Mouse (Mus musculus) hindbrain, embryonic 10.5 days (tissue): ENCODE data around the gene Exog. TPM values are rescaled to one million over a fixed set of nuclear protein-coding genes. Genes with fewer than 3 reads are reported as not detected.

Experiments used
- DNase-seq: peaks from one replicate; pipeline ENCODE4 v3.0.0-alpha.2; 2017; ENCODE audit warnings: low spot score
- H3K27ac ChIP-seq: fragments of 300-500 bp; sonication (generic); 2 replicates; pipeline ENCODE4 v1.5.1; 2016; ENCODE audit warnings: mild to moderate bottlenecking, moderate library complexity
- H3K27me3 ChIP-seq: fragments of 300-500 bp; sonication (generic); 2 replicates; pipeline ENCODE4 v1.6.1; 2016; ENCODE audit warnings: mild to moderate bottlenecking; ENCODE audit not compliant: poor library complexity, insufficient read depth, severe bottlenecking
- H3K36me3 ChIP-seq: fragments of 300-500 bp; sonication (generic); 2 replicates; pipeline ENCODE4 v1.6.1; 2016; ENCODE audit warnings: mild to moderate bottlenecking, moderate library complexity
- H3K4me1 ChIP-seq: fragments of 300-500 bp; sonication (generic); replicated peaks from 2 replicates; pipeline ENCODE4 v1.6.1; 2016; ENCODE audit warnings: mild to moderate bottlenecking
- H3K4me3 ChIP-seq: fragments of 300-500 bp; sonication (generic); 2 replicates; pipeline ENCODE4 v1.5.1; 2016; ENCODE audit warnings: mild to moderate bottlenecking, moderate library complexity
- H3K9me3 ChIP-seq: fragments of 300-500 bp; sonication (generic); 2 replicates; pipeline ENCODE4 v1.6.1; 2016; ENCODE audit warnings: mild to moderate bottlenecking, moderate library complexity
- WGBS: fragments of 180-500 bp; shearing (Covaris S2); methylation state at CpG from one replicate; pipeline ENCODE4 v1.1.7; 2016; 5-methylcytosine and 5-hydroxymethylcytosine counted together
- polyA plus RNA-seq: library from polyadenylated mRNA; unstranded; fragments of >200 nt; fragmentation: Nextera tagmentation; extraction: Ambion mirVana; gene quantifications from 2 replicates; pipeline ENCODE4 v1.2.1, GENCODE M21; 2016

Gene Exog
- polyA plus RNA-seq, 1 experiment from 2014 or later = 39.4 TPM

GRCm38 (mm10) chr9:119425217-119425975 lies 19.3 kb upstream of the Exog start:
- peaks cover 34% of the 10 kb centered on the region for H3K4me1 ChIP-seq
- H3K9me3 ChIP-seq = no peaks in the 10 kb centered on the region
- H3K27me3 ChIP-seq = no peaks in the 10 kb centered on the region
- DNase-seq = no peak
- no peak overlapping the region for H3K4me3 ChIP-seq
- H3K36me3 ChIP-seq = peaks cover 64% of the 10 kb centered on the region
- H3K27ac ChIP-seq = peak overlapping the region; percentile 4; the same call in 1 of the 2 replicates
- WGBS = 69% methylated on average over 7 of the region's 7 CpGs

GRCm38 (mm10) chr9:119425976-119426415 lies 18.7 kb upstream of the Exog start:
- 90% methylated on average over 13 of the region's 13 CpGs for WGBS
- no peak overlapping the region for H3K4me3 ChIP-seq
- no peaks in the 10 kb centered on the region for H3K27me3 ChIP-seq
- DNase-seq = no peak
- peaks cover 70% of the 10 kb centered on the region for H3K36me3 ChIP-seq
- H3K4me1 ChIP-seq = peaks cover 30% of the 10 kb centered on the region
- no peak overlapping the region for H3K27ac ChIP-seq
- no peaks in the 10 kb centered on the region for H3K9me3 ChIP-seq

GRCm38 (mm10) chr9:119426483-119426882 lies 18.3 kb upstream of the Exog start:
- Histone ChIP-seq H3K4me1 (peaks cover 30% of the 10 kb centered on the region), H3K27me3 (no peaks in the 10 kb centered on the region), H3K4me3 (no peak overlapping the region), H3K9me3 (no peaks in the 10 kb centered on the region), H3K36me3 (peaks cover 74% of the 10 kb centered on the region), H3K27ac (no peak overlapping the region)
- 91% methylated on average over 7 of the region's 7 CpGs for whole genome bisulfite sequencing
- DNase-seq = no peak

GRCm38 (mm10) chr9:119430311-119430710 lies 14.4 kb upstream of the Exog start:
- Histone ChIP-seq H3K4me3 (no peak overlapping the region), H3K4me1 (peaks cover 17% of the 10 kb centered on the region), H3K36me3 (peaks cover 90% of the 10 kb centered on the region), H3K9me3 (no peaks in the 10 kb centered on the region), H3K27ac (no peak overlapping the region), H3K27me3 (no peaks in the 10 kb centered on the region)
- peak; percentile 75 for DNase-seq
- 63% methylated on average over 7 of the region's 7 CpGs for WGBS

- no peak overlapping the region for H3K27ac ChIP-seq
- DNase-seq = no peak
- H3K9me3 ChIP-seq = no peaks in the 10 kb centered on the region
- 84% methylated on average over 2 of the region's 2 CpGs for WGBS
- no peaks in the 10 kb centered on the region for H3K4me1 ChIP-seq
- H3K4me3 ChIP-seq = no peak overlapping the region
- H3K36me3 ChIP-seq = peaks cover 95% of the 10 kb centered on the region
- H3K27me3 ChIP-seq = no peaks in the 10 kb centered on the region
Measured at GRCm38 (mm10) chr9:119435855-119436254, 8.9 kb upstream of the Exog start.

- no peak for DNase-seq
- Histone ChIP-seq H3K36me3 (peaks cover 87% of the 10 kb centered on the region), H3K4me3 (no peak overlapping the region), H3K27me3 (no peaks in the 10 kb centered on the region), H3K4me1 (no peaks in the 10 kb centered on the region), H3K9me3 (no peaks in the 10 kb centered on the region), H3K27ac (no peak overlapping the region)
- WGBS = 94% methylated on average over 12 of the region's 12 CpGs
Measured at GRCm38 (mm10) chr9:119438065-119438464, 6.7 kb upstream of the Exog start.

GRCm38 (mm10) chr9:119438498-119439000 lies 6.2 kb upstream of the Exog start:
- Histone ChIP-seq H3K27me3 (no peaks in the 10 kb centered on the region), H3K27ac (no peak overlapping the region), H3K4me3 (no peak overlapping the region), H3K9me3 (no peaks in the 10 kb centered on the region), H3K4me1 (no peaks in the 10 kb centered on the region), H3K36me3 (peaks cover 83% of the 10 kb centered on the region)
- 96% methylated on average over 9 of the region's 9 CpGs for WGBS
- no peak for DNase-seq

- H3K4me1 ChIP-seq = peaks cover 16% of the 10 kb centered on the region
- H3K27ac ChIP-seq = peak overlapping the region; percentile 93
- peaks cover 56% of the 10 kb centered on the region for H3K36me3 ChIP-seq
- no peak for DNase-seq
- peak overlapping the region; percentile 96 for H3K4me3 ChIP-seq
- H3K9me3 ChIP-seq = no peaks in the 10 kb centered on the region
- H3K27me3 ChIP-seq = no peaks in the 10 kb centered on the region
- 46% methylated on average over 6 of the region's 6 CpGs for WGBS
Measured at GRCm38 (mm10) chr9:119445737-119446136, 994 bp downstream of the Exog start.

GRCm38 (mm10) chr9:119455967-119456366 lies 11.2 kb downstream of the Exog start:
- Histone ChIP-seq H3K27me3 (no peaks in the 10 kb centered on the region), H3K9me3 (no peaks in the 10 kb centered on the region), H3K36me3 (peaks cover 77% of the 10 kb centered on the region)

GRCm38 (mm10) chr9:119457122-119457521 lies 12.4 kb downstream of the Exog start:
- WGBS = 91% methylated on average over 14 of the region's 14 CpGs
- Histone ChIP-seq H3K27me3 (no peaks in the 10 kb centered on the region), H3K4me3 (no peak overlapping the region), H3K9me3 (no peaks in the 10 kb centered on the region), H3K36me3 (peaks cover 77% of the 10 kb centered on the region), H3K27ac (no peak overlapping the region), H3K4me1 (peaks cover 4% of the 10 kb centered on the region)
- DNase-seq = no peak

More at GRCm38 (mm10) chr9:119455967-119456366, 11.2 kb downstream of the Exog start:
- DNase-seq = no peak
- no peak overlapping the region for H3K4me3 ChIP-seq
- WGBS = 92% methylated on average over 14 of the region's 14 CpGs
- H3K4me1 ChIP-seq = peaks cover 4% of the 10 kb centered on the region
- H3K27ac ChIP-seq = no peak overlapping the region

- H3K4me1 ChIP-seq = peaks cover 6% of the 10 kb centered on the region; the same call in 1 of the 2 replicates
- 60% methylated on average over 8 of the region's 8 CpGs for WGBS
Measured at GRCm38 (mm10) chr9:119460410-119460809, 15.7 kb downstream of the Exog start.

GRCm38 (mm10) chr9:119465056-119465455 lies 20.3 kb downstream of the Exog start:
- no peak for DNase-seq
- H3K9me3 ChIP-seq = no peaks in the 10 kb centered on the region
- 85% methylated on average over 6 of the region's 6 CpGs for WGBS

More at GRCm38 (mm10) chr9:119460410-119460809, 15.7 kb downstream of the Exog start:
- Histone ChIP-seq H3K4me3 (no peak overlapping the region), H3K27ac (no peak overlapping the region), H3K27me3 (no peaks in the 10 kb centered on the region), H3K36me3 (peaks cover 83% of the 10 kb centered on the region), H3K9me3 (no peaks in the 10 kb centered on the region)
- DNase-seq = peak; percentile 57

GRCm38 (mm10) chr9:119465595-119465994 lies 20.9 kb downstream of the Exog start:
- H3K27ac ChIP-seq = no peak overlapping the region
- peaks cover 14% of the 10 kb centered on the region; the same call in 1 of the 2 replicates for H3K4me1 ChIP-seq
- no peaks in the 10 kb centered on the region for H3K27me3 ChIP-seq
- no peak overlapping the region for H3K4me3 ChIP-seq
- peak; percentile 39 for DNase-seq
- peaks cover 97% of the 10 kb centered on the region for H3K36me3 ChIP-seq
- no peaks in the 10 kb centered on the region for H3K9me3 ChIP-seq
- WGBS = 60% methylated on average over 7 of the region's 7 CpGs

More at GRCm38 (mm10) chr9:119465056-119465455, 20.3 kb downstream of the Exog start:
- peaks cover 14% of the 10 kb centered on the region; the same call in 1 of the 2 replicates for H3K4me1 ChIP-seq
- no peak overlapping the region for H3K4me3 ChIP-seq
- H3K27me3 ChIP-seq = no peaks in the 10 kb centered on the region
- peaks cover 98% of the 10 kb centered on the region for H3K36me3 ChIP-seq
- H3K27ac ChIP-seq = no peak overlapping the region
